In the genomic region with DNA sequence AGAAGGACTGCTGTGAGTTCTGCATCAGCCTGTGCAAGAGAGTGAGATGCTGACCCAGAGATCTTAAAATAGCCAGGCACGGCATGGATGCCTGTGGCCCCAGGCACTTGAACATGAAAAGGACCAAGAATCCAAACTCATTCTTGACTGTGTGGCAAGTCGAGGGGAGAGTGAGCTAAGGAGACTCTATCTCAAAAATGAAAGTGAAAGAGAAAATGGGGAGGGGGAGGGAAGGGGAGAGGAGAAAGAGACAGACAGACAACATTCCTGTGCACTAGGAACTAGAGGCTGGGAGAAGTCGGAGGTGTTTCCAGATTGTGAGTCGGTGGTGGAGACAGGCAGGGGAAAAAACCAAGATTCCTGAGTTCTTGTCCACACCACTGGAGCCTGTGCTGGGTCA, we compare ENCODE assay signal across 27 mouse cellular contexts. TPM values are rescaled to one million over a fixed set of nuclear protein-coding genes. Genes with fewer than 3 reads are reported as not detected.
DNase-seq lines count a peak whose midpoint lies in the region; ATAC-seq and TF ChIP-seq lines count a peak whose summit lies in the region.
"Had no signal": no experiment of that assay in that cellular context is flagged by ENCODE, and none has a peak within 500 bp of the region (broad histone marks: within the 10 kb centered on the region; RNA-seq: fewer than 3 reads in every experiment).

No protein-coding gene starts in this region.

- peaks cover 30% of the 10 kb centered on the region for H3K4me1 ChIP-seq in heart, embryonic 12.5 days (replicated peaks)
- H3K4me1 ChIP-seq in heart, postnatal 0 days (ENCODE audit: control insufficient read depth, insufficient read depth) = peaks cover 8% of the 10 kb centered on the region; the same call in 1 of the 2 replicates
- peaks cover 7% of the 10 kb centered on the region in 2 experiments; a peak in 2 of 4 replicates for H3K4me1 ChIP-seq in CH12.LX (ENCODE audit: control insufficient read depth in 1 of 2, insufficient read depth in 2 of 2)
- no peaks in the 10 kb centered on the region for H3K4me1 ChIP-seq in forebrain, embryonic 16.5 days (replicated peaks; ENCODE audit: control insufficient read depth, insufficient read depth, low read length)
- H3K4me1 ChIP-seq: forebrain, embryonic 13.5 days; midbrain, embryonic 12.5 days had no signal

- peak overlapping the region; percentile 46 for H3K4me2 ChIP-seq in heart, embryonic 12.5 days
- no peak overlapping the region for H3K4me2 ChIP-seq in heart, postnatal 0 days (ENCODE audit: low read depth, low read length)
- peak overlapping the region; percentile 40 for H3K4me2 ChIP-seq in CH12.LX (ENCODE audit: insufficient read depth, low read depth, poor library complexity, severe bottlenecking)
- H3K4me2 ChIP-seq in forebrain, embryonic 16.5 days (ENCODE audit: low read length) = no peak overlapping the region
- H3K4me2 ChIP-seq: forebrain, embryonic 13.5 days; hindbrain, embryonic 12.5 days; liver, embryonic 12.5 days; midbrain, embryonic 12.5 days had no signal

- TF ChIP-seq EP300 in heart, postnatal 0 days (IDR thresholded peaks at IDR 0.05; ENCODE audit: low read depth) = no peak
- no peak for TF ChIP-seq EP300 in CH12.LX (IDR thresholded peaks at IDR 0.05; ENCODE audit: low read length)

- dilution Hi-C loops in CH12.LX (cut with MboI; ENCODE audit: extremely low pct_ligation_motif_present, extremely low pct_unique_long_range_greater_than_20kb, low sequenced_read_pairs) = no loop called here

- 15% methylated on average over 4 of the region's 4 CpGs for WGBS in heart, embryonic 12.5 days
- WGBS in heart, postnatal 0 days = 11% methylated on average over 4 of the region's 4 CpGs
- 70% methylated on average over 4 of the region's 4 CpGs for WGBS in forebrain, embryonic 16.5 days

- H3K36me3 ChIP-seq in heart, embryonic 12.5 days = no peaks in the 10 kb centered on the region
- H3K36me3 ChIP-seq in heart, postnatal 0 days (replicated peaks; ENCODE audit: control insufficient read depth, insufficient read depth, low read length) = no peaks in the 10 kb centered on the region
- H3K36me3 ChIP-seq in CH12.LX (replicated peaks in 1 of 2; ENCODE audit: control insufficient read depth in 1 of 2, insufficient read depth in 1 of 2, low read length in 1 of 2) = no peaks in the 10 kb centered on the region
- no peaks in the 10 kb centered on the region for H3K36me3 ChIP-seq in forebrain, embryonic 16.5 days (ENCODE audit: control insufficient read depth, insufficient read depth)
- H3K36me3 ChIP-seq: hindbrain, embryonic 12.5 days; liver, embryonic 12.5 days; midbrain, embryonic 12.5 days had no signal

- TF ChIP-seq RAD21 in CH12.LX (IDR thresholded peaks at IDR 0.05; ENCODE audit: low read depth, low read length) = no peak

- 0 out of 2 replicates have a peak, but pooled peaks cover 7% of the 10 kb centered on the region for H3K27me3 ChIP-seq in heart, embryonic 12.5 days (replicated peaks)
- no peaks in the 10 kb centered on the region for H3K27me3 ChIP-seq in heart, postnatal 0 days (ENCODE audit: control insufficient read depth, insufficient read depth, low read length)
- peaks cover 59% of the 10 kb centered on the region for H3K27me3 ChIP-seq in CH12.LX (replicated peaks)
- no peaks in the 10 kb centered on the region for H3K27me3 ChIP-seq in forebrain, embryonic 16.5 days (replicated peaks; ENCODE audit: control insufficient read depth, insufficient read depth, low read length)
- H3K27me3 ChIP-seq: hindbrain, embryonic 12.5 days had no signal

- ATAC-seq in heart, embryonic 12.5 days (ENCODE audit: insufficient number of reproducible peaks, low FRiP score) = no peak; the same call in 1 of the 2 replicates
- 0 out of 2 replicates have a peak, but pooled peaks have one; percentile 27 for ATAC-seq in heart, postnatal 0 days (ENCODE audit: insufficient read depth, low read depth)
- no peak for ATAC-seq in forebrain, embryonic 16.5 days
- ATAC-seq: forebrain, embryonic 13.5 days; hindbrain, postnatal 0 days; intestine, embryonic 16.5 days; liver, embryonic 12.5 days; liver, postnatal 0 days had no signal

- H3K9me3 ChIP-seq in heart, embryonic 12.5 days (replicated peaks) = no peaks in the 10 kb centered on the region
- H3K9me3 ChIP-seq in heart, postnatal 0 days (replicated peaks; ENCODE audit: control insufficient read depth, low read length) = no peaks in the 10 kb centered on the region
- H3K9me3 ChIP-seq in CH12.LX (replicated peaks; ENCODE audit: low read length) = no peaks in the 10 kb centered on the region
- no peaks in the 10 kb centered on the region for H3K9me3 ChIP-seq in forebrain, embryonic 16.5 days (ENCODE audit: control insufficient read depth, low read length)
- H3K9me3 ChIP-seq: forebrain, embryonic 13.5 days; hindbrain, embryonic 12.5 days; liver, embryonic 12.5 days; midbrain, embryonic 12.5 days had no signal

- peak overlapping the region; percentile 73 for H3K27ac ChIP-seq in heart, embryonic 12.5 days (ENCODE audit: poor library complexity, severe bottlenecking)
- H3K27ac ChIP-seq in heart, postnatal 0 days (ENCODE audit: low read depth) = no peak overlapping the region
- H3K27ac ChIP-seq in CH12.LX (ENCODE audit: insufficient read depth, low read depth) = no peak overlapping the region
- H3K27ac ChIP-seq in forebrain, embryonic 16.5 days (ENCODE audit: low read length) = no peak overlapping the region
- H3K27ac ChIP-seq: forebrain, embryonic 13.5 days; heart, adult 2 months; hindbrain, embryonic 12.5 days; hindbrain, postnatal 0 days; kidney, postnatal 0 days; liver, embryonic 12.5 days; macrophage; midbrain, embryonic 12.5 days had no signal

- DNase-seq in heart, adult 9 months (ENCODE audit: low spot score in 2 of 2) = no peak
- DNase-seq in heart, postnatal 0 days (ENCODE audit: low spot score) = no peak
- DNase-seq in heart, adult 11 months = no peak
- DNase-seq in CH12.LX (ENCODE audit: extremely low read depth) = no peak
- DNase-seq in induced T-regulatory cell, adult 2 months (ENCODE audit: low read depth) = peak; percentile 32
- DNase-seq in kidney, postnatal 10 days = no peak
- DNase-seq: adrenal gland, adult 8-10 months; B cell, adult 2 months; cerebellum, adult 8-10 months; cerebellum, postnatal 25 days; gastrocnemius, postnatal 25 days; heart, adult 2 months; kidney, adult 8-10 months; layer of hippocampus, postnatal 36 days; left cerebral cortex, postnatal 4 days; liver, postnatal 0 days; lung, postnatal 10 days had no signal

- no peaks in the 10 kb centered on the region for H3K79me2 ChIP-seq in CH12.LX (replicated peaks; ENCODE audit: control insufficient read depth, extremely low read depth, insufficient read depth, poor library complexity, severe bottlenecking)

- in situ Hi-C loops in CH12.LX (cut with MboI; ENCODE audit: low pct_ligation_motif_present, low pct_unique_long_range_greater_than_20kb, low sequenced_read_pairs) = no loop called here

- TF ChIP-seq POLR2A in CH12.LX (IDR thresholded peaks at IDR 0.05; ENCODE audit: low read depth, low read length) = no peak

- no peak for TF ChIP-seq CTCF in heart, postnatal 0 days (IDR thresholded peaks at IDR 0.05; ENCODE audit: low read depth)
- TF ChIP-seq CTCF in CH12.LX (conservative IDR thresholded peaks at IDR 0.05 in 1 of 2, IDR thresholded peaks at IDR 0.05 in 1 of 2; ENCODE audit: low read depth in 2 of 2, low read length in 2 of 2) = no peak

- H3K9ac ChIP-seq in heart, embryonic 12.5 days = 0 out of 2 replicates have a peak overlapping the region, but pooled peaks have one; percentile 32
- H3K9ac ChIP-seq in heart, postnatal 0 days (replicated peaks; ENCODE audit: low read depth, low read length) = no peak overlapping the region
- H3K9ac ChIP-seq in CH12.LX (ENCODE audit: insufficient read depth, low read depth) = 0 out of 2 replicates have a peak overlapping the region, but pooled peaks have one; percentile 9
- H3K9ac ChIP-seq in forebrain, embryonic 16.5 days (replicated peaks; ENCODE audit: low read depth, low read length) = no peak overlapping the region
- H3K9ac ChIP-seq: forebrain, embryonic 13.5 days; hindbrain, embryonic 12.5 days; liver, embryonic 12.5 days; liver, postnatal 0 days; midbrain, embryonic 12.5 days had no signal

- no peak overlapping the region for H3K4me3 ChIP-seq in heart, embryonic 12.5 days
- H3K4me3 ChIP-seq in heart, postnatal 0 days (ENCODE audit: low read depth, low read length) = no peak overlapping the region
- no peak overlapping the region for H3K4me3 ChIP-seq in CH12.LX (replicated peaks in 1 of 3; ENCODE audit: low read depth in 2 of 3, low read length in 2 of 3, poor library complexity in 1 of 3)
- H3K4me3 ChIP-seq in forebrain, embryonic 16.5 days (replicated peaks; ENCODE audit: low read length) = no peak overlapping the region
- H3K4me3 ChIP-seq: forebrain, embryonic 13.5 days; heart, adult 2 months; hindbrain, embryonic 12.5 days; liver, embryonic 12.5 days; midbrain, embryonic 12.5 days had no signal

TF ChIP-seq in CH12.LX, 34 proteins besides CTCF, POLR2A, EP300 and RAD21 (continues in another document):
- TF ChIP-seq GABPA (IDR thresholded peaks at IDR 0.05; ENCODE audit: insufficient replicate concordance, low read depth, low read length) = no peak

RNA-seq across cellular contexts. Expression of a gene that starts 23.9 kb away (rescaled TPM):
- 0.33 and 0.38 TPM in 2 replicates for polyA plus RNA-seq in heart, embryonic 12.5 days (2016; fragmentation: Nextera tagmentation; extraction: Ambion mirVana)
- total RNA-seq in heart, postnatal 0 days (2014; rRNA removed; ENCODE audit: low replicate concordance) = not detected in 2 replicates
- 0.12 and 0.21 TPM in 2 replicates for polyA plus RNA-seq in heart, postnatal 0 days (2015; fragmentation: Nextera tagmentation; extraction: Ambion mirVana)
- total RNA-seq in CH12.LX (2012; rRNA removed) (not detected in 2 replicates), CH12.LX (2014; rRNA removed) (not detected in 2 replicates)
- polyA plus RNA-seq in CH12.LX (2012; ENCODE audit: insufficient read length, low read depth) = not detected in 2 replicates
- 0.06 and 0.14 TPM in 2 replicates for polyA plus RNA-seq in forebrain, embryonic 16.5 days (2015; fragmentation: Nextera tagmentation; extraction: Ambion mirVana)
- polyA plus RNA-seq: forebrain, embryonic 13.5 days; macrophage had no signal

RNA-seq across cellular contexts. Expression of a gene that starts 54.5 kb away (rescaled TPM):
- polyA plus RNA-seq in heart, embryonic 12.5 days (2016; fragmentation: Nextera tagmentation; extraction: Ambion mirVana) = 14.6 and 14.8 TPM in 2 replicates
- total RNA-seq in heart, postnatal 0 days (2014; rRNA removed; ENCODE audit: low replicate concordance) = 17.7 and 28.6 TPM in 2 replicates
- 12.1 and 14.2 TPM in 2 replicates for polyA plus RNA-seq in heart, postnatal 0 days (2015; fragmentation: Nextera tagmentation; extraction: Ambion mirVana)
- total RNA-seq in CH12.LX (2012; rRNA removed) (7.8 and 10.4 TPM in 2 replicates), CH12.LX (2014; rRNA removed) (5.8 and 7.7 TPM in 2 replicates)
- 3.8 and 8.1 TPM in 2 replicates for polyA plus RNA-seq in CH12.LX (2012; ENCODE audit: insufficient read length, low read depth)
- 15.3 and 16.1 TPM in 2 replicates for polyA plus RNA-seq in forebrain, embryonic 16.5 days (2015; fragmentation: Nextera tagmentation; extraction: Ambion mirVana)

RNA-seq across cellular contexts. Expression of a gene that starts 57.5 kb away (rescaled TPM):
- polyA plus RNA-seq in heart, embryonic 12.5 days (2016; fragmentation: Nextera tagmentation; extraction: Ambion mirVana) = 3.1 and 3.5 TPM in 2 replicates
- 44.1 and 55.0 TPM in 2 replicates for total RNA-seq in heart, postnatal 0 days (2014; rRNA removed; ENCODE audit: low replicate concordance)
- 21.0 and 22.4 TPM in 2 replicates for polyA plus RNA-seq in heart, postnatal 0 days (2015; fragmentation: Nextera tagmentation; extraction: Ambion mirVana)
- total RNA-seq in CH12.LX (2012; rRNA removed) (not detected in 2 replicates), CH12.LX (2014; rRNA removed) (not detected in 2 replicates)
- not detected in 2 replicates for polyA plus RNA-seq in CH12.LX (2012; ENCODE audit: insufficient read length, low read depth)
- polyA plus RNA-seq in forebrain, embryonic 16.5 days (2015; fragmentation: Nextera tagmentation; extraction: Ambion mirVana) = 3.5 and 4.2 TPM in 2 replicates
- polyA plus RNA-seq: macrophage had no signal

Comparison
In these comparisons a context has a peak if more than half of its experiments do, and no peak if none do; other contexts are left out.
1. H3K4me2 ChIP-seq: peak in heart, embryonic 12.5 days (single experiment) and CH12.LX (single experiment); none in heart, postnatal 0 days (single experiment) and forebrain, embryonic 16.5 days (single experiment).
2. H3K9ac ChIP-seq: peak in heart, embryonic 12.5 days (single experiment) and CH12.LX (single experiment); none in heart, postnatal 0 days (single experiment) and forebrain, embryonic 16.5 days (single experiment).